Mouse (Mus musculus) 416B (cell line): ENCODE data around the gene Chn2.

Source experiments
- DNase-seq: peaks from one replicate; pipeline ENCODE4 v3.0.0; 2011; ENCODE audit warnings: low read depth

Gene Chn2

GRCm38 (mm10) chr6:54242286-54242685 lies 202.9 kb downstream of the Chn2 start:
- DNase-seq, result no peak

GRCm38 (mm10) chr6:54248354-54249252 lies 209.2 kb downstream of the Chn2 start:
- no peak for DNase-seq

- DNase-seq, result no peak
Observed at GRCm38 (mm10) chr6:54251401-54252191, 212.2 kb downstream of the Chn2 start.

GRCm38 (mm10) chr6:54253206-54253605 lies 213.9 kb downstream of the Chn2 start:
- DNase-seq, result peak; percentile 11

- DNase-seq, result no peak
Observed at GRCm38 (mm10) chr6:54253881-54254280, 214.5 kb downstream of the Chn2 start.

- DNase-seq, result no peak
Observed at GRCm38 (mm10) chr6:54254759-54255158, 215.4 kb downstream of the Chn2 start.

- DNase-seq, result no peak
Observed at GRCm38 (mm10) chr6:54255321-54255720, 216.0 kb downstream of the Chn2 start.

- DNase-seq, result no peak
Observed at GRCm38 (mm10) chr6:54256397-54256796, 217.0 kb downstream of the Chn2 start.

- no peak for DNase-seq
Observed at GRCm38 (mm10) chr6:54257552-54257951, 218.2 kb downstream of the Chn2 start.

- DNase-seq, result no peak
Observed at GRCm38 (mm10) chr6:54258462-54258861, 219.1 kb downstream of the Chn2 start.

GRCm38 (mm10) chr6:54262732-54263131 lies 223.4 kb downstream of the Chn2 start:
- no peak for DNase-seq

GRCm38 (mm10) chr6:54263890-54264289 lies 224.5 kb downstream of the Chn2 start:
- no peak for DNase-seq

GRCm38 (mm10) chr6:54264537-54264936 lies 225.2 kb downstream of the Chn2 start:
- DNase-seq, result no peak

GRCm38 (mm10) chr6:54265384-54265783 lies 226.0 kb downstream of the Chn2 start:
- no peak for DNase-seq

GRCm38 (mm10) chr6:54272556-54273378 lies 233.4 kb downstream of the Chn2 start:
- no peak for DNase-seq

- no peak for DNase-seq
Observed at GRCm38 (mm10) chr6:54273379-54273730, 234.0 kb downstream of the Chn2 start.

- DNase-seq, result no peak
Observed at GRCm38 (mm10) chr6:54277234-54277633, 237.9 kb downstream of the Chn2 start.

GRCm38 (mm10) chr6:54277828-54278227 lies 238.5 kb downstream of the Chn2 start:
- no peak for DNase-seq

GRCm38 (mm10) chr6:54278613-54279012 lies 239.3 kb downstream of the Chn2 start:
- DNase-seq, result no peak

- DNase-seq, result no peak
Observed at GRCm38 (mm10) chr6:54279391-54279790, 240.0 kb downstream of the Chn2 start.

- DNase-seq, result no peak
Observed at GRCm38 (mm10) chr6:54280248-54280647, 240.9 kb downstream of the Chn2 start.

- no peak for DNase-seq
Observed at GRCm38 (mm10) chr6:54283299-54283698, 243.9 kb downstream of the Chn2 start.
